Mouse (Mus musculus) hindbrain, embryonic 13.5 days (tissue): ENCODE results near the gene Cd160. TPM values are rescaled to one million over a fixed set of nuclear protein-coding genes. Genes with fewer than 3 reads are reported as not detected.

Experiments
- ATAC-seq: fragments of 200-750 bp; cut with Nextera tagmentation; 2 replicates; pipeline ENCODE4 v1.8.0; 2017; ENCODE audit warnings: moderate TSS enrichment; ENCODE audit not compliant: low FRiP score
- H3K27ac ChIP-seq: fragments of 300-500 bp; sonication (generic); 2 replicates; pipeline ENCODE4 v1.5.1; 2015; ENCODE audit warnings: inconsistent platforms, mild to moderate bottlenecking, moderate library complexity
- H3K27me3 ChIP-seq: fragments of 300-500 bp; sonication (generic); 2 replicates; pipeline ENCODE4 v1.6.1; 2015; ENCODE audit warnings: mild to moderate bottlenecking, inconsistent platforms
- H3K36me3 ChIP-seq: fragments of 300-500 bp; sonication (generic); 2 replicates; pipeline ENCODE4 v1.6.1; 2015; ENCODE audit warnings: mild to moderate bottlenecking, inconsistent platforms
- H3K4me1 ChIP-seq: fragments of 300-500 bp; sonication (generic); replicated peaks from 2 replicates; pipeline ENCODE4 v1.6.1; 2015; ENCODE audit warnings: inconsistent platforms
- H3K4me2 ChIP-seq: fragments of 300-500 bp; sonication (generic); 2 replicates; pipeline ENCODE4 v1.6.1; 2015; ENCODE audit warnings: inconsistent platforms, mild to moderate bottlenecking, moderate library complexity
- H3K4me3 ChIP-seq: fragments of 300-500 bp; sonication (generic); 2 replicates; pipeline ENCODE4 v1.5.1; 2015; ENCODE audit warnings: mild to moderate bottlenecking, inconsistent platforms
- H3K9ac ChIP-seq: fragments of 300-500 bp; sonication (generic); 2 replicates; pipeline ENCODE4 v1.6.1; 2015; ENCODE audit warnings: mild to moderate bottlenecking, inconsistent platforms
- H3K9me3 ChIP-seq: fragments of 300-500 bp; sonication (generic); 2 replicates; pipeline ENCODE4 v1.6.1; 2016; ENCODE audit warnings: inconsistent platforms
- WGBS: fragments of 180-500 bp; shearing (Covaris S2); methylation state at CpG from one replicate; pipeline ENCODE4 v1.1.7; 2015; 5-methylcytosine and 5-hydroxymethylcytosine counted together
- polyA plus RNA-seq: library from polyadenylated mRNA; unstranded; fragments of >200 nt; fragmentation: Nextera tagmentation; extraction: Ambion mirVana; gene quantifications from 2 replicates; pipeline ENCODE4 v1.2.1, GENCODE M21; 2015

Gene Cd160
- polyA plus RNA-seq, 1 experiment from 2014 or later, result 0.19 TPM

DNA sequence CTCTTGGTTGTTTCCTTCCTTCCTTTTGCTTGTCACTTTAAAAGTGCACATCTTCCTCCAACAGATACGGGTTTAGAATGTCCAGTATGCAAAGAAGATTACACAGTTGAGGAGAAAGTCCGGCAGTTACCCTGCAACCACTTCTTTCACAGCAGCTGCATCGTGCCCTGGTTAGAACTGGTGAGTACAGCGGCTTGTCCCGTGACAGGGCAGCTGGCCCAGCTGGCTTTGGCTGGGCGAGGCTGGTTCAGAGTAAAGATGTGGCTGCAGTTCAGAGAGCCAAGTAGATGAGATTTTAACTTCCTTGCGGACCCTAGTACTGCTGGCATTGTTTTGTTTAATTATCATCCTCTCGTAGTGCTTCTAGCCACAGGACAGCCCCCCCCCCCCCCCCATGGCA, 40.6 kb downstream of the Cd160 start:
- Histone ChIP-seq H3K4me1 (no peaks in the 10 kb centered on the region), H3K27ac (no peak overlapping the region), H3K36me3 (peaks cover 68% of the 10 kb centered on the region), H3K27me3 (no peaks in the 10 kb centered on the region), H3K9ac (no peak overlapping the region), H3K9me3 (no peaks in the 10 kb centered on the region), H3K4me2 (no peak overlapping the region), H3K4me3 (no peak overlapping the region)
- 88% methylated on average over 8 of the region's 8 CpGs for WGBS
- no peak for ATAC-seq

DNA sequence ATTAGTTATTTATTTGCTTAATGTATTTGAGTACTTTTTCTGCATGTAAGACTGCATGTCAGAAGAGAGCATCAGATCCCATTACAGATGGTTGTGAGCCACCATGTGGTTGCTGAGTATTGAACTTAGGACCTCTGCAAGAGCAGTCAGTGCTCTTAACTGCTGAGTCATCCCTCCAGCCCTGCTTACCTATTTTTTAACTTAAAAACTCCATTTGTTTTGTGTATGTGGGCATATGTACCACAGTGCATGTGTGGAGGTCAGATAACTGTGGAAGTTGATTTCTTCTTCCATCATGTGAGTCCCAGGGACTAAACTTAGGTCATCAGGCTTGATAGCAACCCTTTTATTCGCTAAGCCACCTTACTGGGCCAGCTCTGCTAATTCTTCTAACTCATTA, 41.4 kb downstream of the Cd160 start:
- Histone ChIP-seq H3K9me3 (no peaks in the 10 kb centered on the region), H3K4me2 (no peak overlapping the region), H3K27me3 (no peaks in the 10 kb centered on the region), H3K4me1 (no peaks in the 10 kb centered on the region), H3K27ac (no peak overlapping the region), H3K4me3 (no peak overlapping the region), H3K36me3 (peaks cover 63% of the 10 kb centered on the region), H3K9ac (no peak overlapping the region)
- WGBS, result 89% methylated on average over 1 of the region's 1 CpGs
- ATAC-seq, result no peak

DNA sequence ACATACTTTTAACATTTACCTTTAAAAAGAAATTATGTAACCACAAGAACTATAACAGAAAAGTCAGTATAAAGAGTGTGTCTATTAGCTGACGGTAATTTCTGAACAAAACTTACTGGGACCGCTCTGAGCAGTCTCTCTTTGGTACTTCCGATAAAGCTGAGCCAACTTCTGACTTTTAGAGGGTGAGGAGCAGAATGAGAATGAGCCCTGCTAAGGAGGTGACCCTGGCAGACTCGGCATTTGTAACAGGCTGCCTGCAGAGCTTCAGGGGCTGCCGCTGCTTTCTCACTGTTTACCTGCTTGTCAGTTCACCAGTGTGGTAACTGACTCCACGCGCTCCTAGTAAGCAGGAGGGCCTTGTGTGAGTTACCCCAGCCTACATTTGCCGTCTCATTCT, 46.9 kb downstream of the Cd160 start:
- Histone ChIP-seq H3K36me3 (peaks cover 27% of the 10 kb centered on the region), H3K4me1 (no peaks in the 10 kb centered on the region), H3K9me3 (no peaks in the 10 kb centered on the region), H3K9ac (no peak overlapping the region), H3K4me3 (no peak overlapping the region), H3K27ac (no peak overlapping the region), H3K4me2 (no peak overlapping the region), H3K27me3 (no peaks in the 10 kb centered on the region)
- 67% methylated on average over 8 of the region's 8 CpGs for WGBS
- no peak for ATAC-seq

DNA sequence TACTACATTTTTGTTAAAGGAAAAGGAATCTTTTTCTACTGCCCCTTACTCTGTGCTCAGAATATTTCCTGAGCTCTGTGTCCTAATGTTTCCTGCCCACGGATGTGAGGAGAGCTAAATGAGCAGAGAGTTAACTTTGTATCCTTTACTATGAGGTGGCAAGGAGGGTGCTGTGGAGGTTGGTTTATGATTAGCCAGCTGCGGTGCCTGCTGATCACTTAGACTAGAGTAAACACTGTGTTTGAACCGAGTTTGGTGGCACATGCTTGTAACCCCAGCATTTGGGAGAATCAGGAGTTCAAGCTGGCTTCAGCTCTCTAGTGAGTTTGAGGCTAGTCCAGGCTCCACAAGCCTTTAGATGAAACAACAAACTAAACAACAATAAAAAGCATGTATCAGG, 52.0 kb downstream of the Cd160 start:
- Histone ChIP-seq H3K27me3 (no peaks in the 10 kb centered on the region), H3K27ac (no peak overlapping the region), H3K36me3 (peaks cover 12% of the 10 kb centered on the region), H3K4me2 (no peak overlapping the region), H3K9me3 (no peaks in the 10 kb centered on the region), H3K4me3 (no peak overlapping the region), H3K9ac (no peak overlapping the region), H3K4me1 (no peaks in the 10 kb centered on the region)
- WGBS, result 81% methylated on average over 3 of the region's 3 CpGs
- no peak for ATAC-seq

DNA sequence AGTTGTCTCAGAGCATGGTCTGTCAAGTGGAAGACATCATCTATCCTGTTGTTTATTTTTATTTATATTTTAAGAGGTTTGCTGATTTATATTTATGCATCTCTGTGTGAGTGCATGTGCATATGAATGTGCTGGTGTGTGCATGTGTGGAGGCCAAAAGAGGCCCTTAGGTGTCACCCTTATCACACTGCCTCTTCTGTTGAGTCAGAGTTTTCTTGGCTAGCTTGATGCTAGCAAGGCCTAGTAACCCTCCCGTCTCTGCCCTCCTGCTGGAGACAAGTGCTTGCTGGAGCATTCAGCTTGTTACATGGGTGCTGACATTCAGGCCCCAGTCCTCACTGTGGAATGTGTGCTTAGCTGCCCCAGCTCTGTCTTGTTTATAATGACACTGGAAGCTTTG, 56.2 kb downstream of the Cd160 start:
- WGBS, result 50% methylated on average over 1 of the region's 1 CpGs
- H3K27me3 ChIP-seq, result no peaks in the 10 kb centered on the region
- ATAC-seq, result no peak

DNA sequence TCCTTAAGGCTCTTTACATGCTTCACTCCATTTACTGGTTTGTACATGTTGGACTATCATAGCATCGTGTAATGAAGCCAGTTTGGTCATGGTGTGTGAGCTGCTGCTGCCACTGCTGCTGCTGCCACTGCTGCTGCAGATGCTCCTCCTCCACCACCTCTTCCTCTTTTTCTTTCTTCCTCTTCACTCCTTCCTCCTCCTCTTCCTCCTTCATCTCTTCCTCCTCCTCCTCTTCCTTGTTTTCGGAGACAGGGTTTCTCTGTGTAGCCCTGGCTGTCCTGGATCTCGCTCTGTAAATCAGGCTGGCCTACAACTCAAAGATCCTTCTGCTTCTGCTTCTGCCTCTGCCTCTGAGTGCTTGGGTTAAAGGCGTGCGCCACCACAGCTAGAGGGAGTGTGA, 59.2 kb downstream of the Cd160 start:
- H3K4me2 ChIP-seq, result no peak overlapping the region
- ATAC-seq, result no peak
- H3K9ac ChIP-seq, result no peak overlapping the region
- H3K27me3 ChIP-seq, result no peaks in the 10 kb centered on the region
- no peak overlapping the region for H3K27ac ChIP-seq
- 0 out of 2 replicates have a peak, but pooled peaks cover 4% of the 10 kb centered on the region for H3K4me1 ChIP-seq
- no peak overlapping the region for H3K4me3 ChIP-seq
- H3K36me3 ChIP-seq, result peaks cover 6% of the 10 kb centered on the region; the same call in 1 of the 2 replicates
- H3K9me3 ChIP-seq, result no peaks in the 10 kb centered on the region
- WGBS, result 96% methylated on average over 5 of the region's 5 CpGs

More for the DNA sequence above, 56.2 kb downstream of the Cd160 start:
- no peak overlapping the region for H3K27ac ChIP-seq
- H3K4me2 ChIP-seq, result no peak overlapping the region
- peaks cover 12% of the 10 kb centered on the region for H3K36me3 ChIP-seq
- no peaks in the 10 kb centered on the region for H3K9me3 ChIP-seq
- H3K4me1 ChIP-seq, result no peaks in the 10 kb centered on the region
- H3K4me3 ChIP-seq, result no peak overlapping the region
- H3K9ac ChIP-seq, result no peak overlapping the region

DNA sequence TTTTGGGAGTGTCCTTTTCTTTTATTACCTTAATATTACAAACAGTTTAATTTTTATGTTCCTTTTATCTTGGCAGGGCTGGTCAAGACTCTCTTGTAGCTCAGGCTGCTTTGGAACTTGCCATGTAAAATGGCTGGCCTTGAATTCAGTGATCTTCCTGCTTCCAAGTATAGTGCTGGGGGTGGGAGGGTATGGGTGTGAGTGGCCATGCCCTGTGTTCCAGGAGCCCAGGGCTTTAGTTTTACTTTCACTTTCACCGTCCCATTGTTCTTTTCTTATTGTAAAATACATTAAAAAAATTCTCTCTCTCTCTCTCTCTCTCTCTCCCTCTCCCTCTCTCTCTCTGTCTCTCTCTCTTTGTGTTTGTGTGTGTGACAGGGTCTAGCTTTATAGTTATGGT, 64.6 kb downstream of the Cd160 start:
- H3K27me3 ChIP-seq, result no peaks in the 10 kb centered on the region
- no peak overlapping the region for H3K4me2 ChIP-seq
- no peaks in the 10 kb centered on the region for H3K9me3 ChIP-seq
- H3K36me3 ChIP-seq, result peaks cover 8% of the 10 kb centered on the region; the same call in 1 of the 2 replicates
- 0 out of 2 replicates have a peak, but pooled peaks cover 4% of the 10 kb centered on the region for H3K4me1 ChIP-seq
- no peak for ATAC-seq
- WGBS, result 90% methylated on average over 1 of the region's 1 CpGs
- H3K9ac ChIP-seq, result no peak overlapping the region
- H3K27ac ChIP-seq, result no peak overlapping the region
- no peak overlapping the region for H3K4me3 ChIP-seq

DNA sequence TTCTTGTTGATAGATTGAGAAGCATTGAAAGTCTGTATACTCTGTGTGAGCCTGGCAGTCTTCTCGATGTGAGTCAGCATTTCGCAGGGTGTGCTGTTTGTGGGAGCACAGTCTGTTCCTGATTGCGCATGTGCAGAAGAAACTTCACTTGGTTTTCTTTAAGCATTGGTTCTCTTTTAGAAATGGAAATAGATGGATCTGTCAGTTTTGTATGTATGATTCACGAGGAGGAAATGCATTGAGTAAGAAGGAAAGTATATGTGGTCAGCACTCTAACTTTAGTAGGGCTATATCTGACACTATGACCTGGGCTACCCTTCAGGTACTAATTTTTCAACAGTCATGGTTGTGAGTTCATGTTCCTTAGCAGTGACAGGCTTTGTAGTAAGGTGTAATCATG, 69.5 kb downstream of the Cd160 start:
- no peaks in the 10 kb centered on the region for H3K4me1 ChIP-seq
- H3K9me3 ChIP-seq, result no peaks in the 10 kb centered on the region
- WGBS, result 93% methylated on average over 4 of the region's 4 CpGs
- H3K27me3 ChIP-seq, result no peaks in the 10 kb centered on the region
- H3K27ac ChIP-seq, result no peak overlapping the region
- H3K4me3 ChIP-seq, result no peak overlapping the region
- no peak overlapping the region for H3K9ac ChIP-seq
- no peak overlapping the region for H3K4me2 ChIP-seq
- peaks cover 3% of the 10 kb centered on the region; the same call in 1 of the 2 replicates for H3K36me3 ChIP-seq
- no peak for ATAC-seq

DNA sequence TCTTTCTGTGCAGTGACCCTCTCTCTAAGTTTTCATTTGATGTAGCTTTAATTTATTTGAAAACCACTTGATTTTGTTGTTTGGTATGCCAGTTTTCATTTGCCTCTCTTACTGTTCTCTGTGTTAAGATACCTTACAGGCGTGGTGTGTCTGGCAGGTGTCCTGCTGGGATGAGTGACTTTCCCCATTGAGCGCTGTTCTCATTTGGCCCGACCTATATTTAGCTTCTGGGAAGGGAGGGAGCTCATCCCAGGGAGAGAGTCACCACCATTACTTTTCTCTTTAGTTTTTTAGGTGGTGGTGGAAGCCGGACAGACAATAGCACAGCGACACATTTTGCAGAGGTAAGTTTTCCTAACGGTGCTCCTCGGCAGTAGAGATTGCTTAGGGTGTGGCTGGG, 71.5 kb downstream of the Cd160 start:
- Histone ChIP-seq H3K9me3 (no peaks in the 10 kb centered on the region), H3K4me2 (no peak overlapping the region), H3K27ac (no peak overlapping the region), H3K36me3 (peaks cover 3% of the 10 kb centered on the region; the same call in 1 of the 2 replicates), H3K27me3 (no peaks in the 10 kb centered on the region), H3K4me3 (no peak overlapping the region), H3K4me1 (no peaks in the 10 kb centered on the region), H3K9ac (no peak overlapping the region)
- 55% methylated on average over 7 of the region's 7 CpGs for WGBS
- ATAC-seq, result no peak

DNA sequence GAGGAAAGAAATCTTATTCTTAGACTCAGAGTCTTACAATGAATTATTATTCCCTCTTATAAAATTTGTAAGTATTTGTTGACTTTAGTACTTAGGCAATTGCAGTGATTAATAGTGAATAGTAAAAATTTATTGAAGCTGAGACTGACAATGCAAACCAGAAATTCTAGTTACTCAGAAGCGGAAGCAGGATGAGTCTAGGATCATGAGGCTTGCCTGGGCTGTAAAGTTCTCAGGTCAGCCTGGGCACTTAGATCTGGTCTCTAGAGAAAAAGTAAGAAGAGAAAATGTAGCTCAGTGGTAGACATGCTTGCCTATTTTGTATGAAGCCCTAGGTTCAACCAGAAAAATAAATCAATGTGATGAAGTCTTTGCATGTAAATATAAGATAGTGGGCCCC, 73.2 kb downstream of the Cd160 start:
- H3K27ac ChIP-seq, result no peak overlapping the region
- ATAC-seq, result no peak
- no peaks in the 10 kb centered on the region for H3K9me3 ChIP-seq
- WGBS, result 98% methylated on average over 1 of the region's 1 CpGs
- H3K27me3 ChIP-seq, result no peaks in the 10 kb centered on the region
- no peaks in the 10 kb centered on the region; the same call in 1 of the 2 replicates for H3K36me3 ChIP-seq
- no peak overlapping the region for H3K4me2 ChIP-seq
- no peaks in the 10 kb centered on the region for H3K4me1 ChIP-seq
- no peak overlapping the region for H3K9ac ChIP-seq
- no peak overlapping the region for H3K4me3 ChIP-seq

Other genes with a start within 250 kb of the Cd160 start
- 38.3 and 39.3 TPM in 2 replicates for gene Polr3gl, start 235.2 kb downstream of the Cd160 start, polyA plus RNA-seq
- 9.7 and 10.5 TPM in 2 replicates for gene Ankrd34a, start 232.7 kb downstream of the Cd160 start, polyA plus RNA-seq
- gene Lix1l, start 228.2 kb downstream of the Cd160 start, polyA plus RNA-seq, result 6.8 and 7.3 TPM in 2 replicates
- gene Rbm8a, start 199.4 kb downstream of the Cd160 start, polyA plus RNA-seq, result 123 and 129 TPM in 2 replicates
- gene Pex11b, start 194.0 kb downstream of the Cd160 start, polyA plus RNA-seq, result 49.0 and 50.2 TPM in 2 replicates
- 0.05 and 0.12 TPM in 2 replicates for gene Gm42957, start 193.9 kb downstream of the Cd160 start, polyA plus RNA-seq
- 0.82 and 0.91 TPM in 2 replicates for gene Itga10, start 183.8 kb downstream of the Cd160 start, polyA plus RNA-seq
- gene Ankrd35, start 159.2 kb downstream of the Cd160 start, polyA plus RNA-seq, result 0.84 and 0.89 TPM in 2 replicates
- 33.7 and 33.8 TPM in 2 replicates for gene Pias3, start 133.0 kb downstream of the Cd160 start, polyA plus RNA-seq
- gene Nudt17, start 120.8 kb downstream of the Cd160 start, polyA plus RNA-seq, result 14.0 and 19.2 TPM in 2 replicates
- gene Polr3c, start 101.7 kb downstream of the Cd160 start, polyA plus RNA-seq, result 32.5 and 36.4 TPM in 2 replicates
- 70.3 and 72.4 TPM in 2 replicates for gene Rnf115, start 101.7 kb downstream of the Cd160 start, polyA plus RNA-seq
- not detected in 2 replicates for gene Pdzk1, start 67 bp downstream of the Cd160 start, polyA plus RNA-seq
- gene Gja5, start 75.3 kb upstream of the Cd160 start, polyA plus RNA-seq, result 3.7 and 4.8 TPM in 2 replicates
- 38.3 and 40.7 TPM in 2 replicates for gene Gpr89, start 76.0 kb upstream of the Cd160 start, polyA plus RNA-seq
- 0.04 TPM in 2 replicates for gene Gja8, start 96.7 kb upstream of the Cd160 start, polyA plus RNA-seq